Mouse (Mus musculus) lung, postnatal 0 days (tissue): ENCODE results near the gene Blm. TPM values are rescaled to one million over a fixed set of nuclear protein-coding genes. Genes with fewer than 3 reads are reported as not detected.
A peak's percentile ranks its signal among the peaks of the same experiment; 100 is the strongest.

Experiments
- ATAC-seq: fragments of 200-750 bp; cut with Nextera tagmentation; 2 replicates; pipeline ENCODE4 v1.8.0; 2017; ENCODE audit warnings: moderate library complexity
- DNase-seq: peaks from one replicate; pipeline ENCODE4 v3.0.0-alpha.2; 2016; ENCODE audit warnings: low spot score
- H3K27ac ChIP-seq: fragments of 300-500 bp; sonication (generic); 2 replicates; pipeline ENCODE4 v1.5.1; 2014; ENCODE audit warnings: antibody characterized with exemption, mild to moderate bottlenecking, low read length, mixed read lengths
- H3K27me3 ChIP-seq: fragments of 300-500 bp; sonication (generic); replicated peaks from 2 replicates; pipeline ENCODE4 v1.6.1; 2014; ENCODE audit warnings: low read length, mixed read lengths; ENCODE audit not compliant: insufficient read depth
- H3K36me3 ChIP-seq: fragments of 300-500 bp; sonication (generic); 2 replicates; pipeline ENCODE4 v1.6.1; 2014; ENCODE audit warnings: low read length, mixed read lengths; ENCODE audit not compliant: insufficient read depth
- H3K4me1 ChIP-seq: fragments of 300-500 bp; sonication (generic); 2 replicates; pipeline ENCODE4 v1.6.1; 2014; ENCODE audit warnings: antibody characterized with exemption, low read depth, low read length, mixed read lengths; ENCODE audit not compliant: insufficient read depth
- H3K4me2 ChIP-seq: fragments of 300-500 bp; sonication (generic); replicated peaks from 2 replicates; pipeline ENCODE4 v1.6.1; 2014; ENCODE audit warnings: low read depth, mild to moderate bottlenecking, low read length, moderate library complexity, mixed read lengths
- H3K4me3 ChIP-seq: fragments of 300-500 bp; sonication (generic); 2 replicates; pipeline ENCODE4 v1.5.1; 2014; ENCODE audit warnings: low read depth, low read length
- H3K9ac ChIP-seq: fragments of 300-500 bp; sonication (generic); replicated peaks from 2 replicates; pipeline ENCODE4 v1.6.1; 2014; ENCODE audit warnings: low read depth, mild to moderate bottlenecking
- H3K9me3 ChIP-seq: fragments of 300-500 bp; sonication (generic); 2 replicates; pipeline ENCODE4 v1.6.1; 2016; ENCODE audit warnings: low read length, mixed read lengths
- CTCF ChIP-seq: IDR thresholded peaks from 2 replicates; pipeline ENCODE4 v1.5.1; 2016; ENCODE audit warnings: antibody characterized with exemption, mild to moderate bottlenecking
- EP300 ChIP-seq: IDR thresholded peaks from 2 replicates; pipeline ENCODE4 v1.6.1; 2016; ENCODE audit warnings: antibody characterized with exemption, mild to moderate bottlenecking, control low read depth
- WGBS: fragments of 180-500 bp; shearing (Covaris S2); extraction: QIAGEN DNeasy Blood & Tissue Kit; methylation state at CpG from one replicate; pipeline ENCODE4 v1.1.7; 2014; 5-methylcytosine and 5-hydroxymethylcytosine counted together
- polyA plus RNA-seq: library from polyadenylated mRNA; unstranded; fragments of >200 nt; fragmentation: Nextera tagmentation; extraction: Ambion mirVana; gene quantifications from 2 replicates; pipeline ENCODE4 v1.2.1, GENCODE M21; 2015

Blm gene
- polyA plus RNA-seq, 1 experiment from 2014 or later, result 2.4 TPM

- Histone ChIP-seq H3K27ac (no peak overlapping the region), H3K27me3 (no peaks in the 10 kb centered on the region), H3K36me3 (no peaks in the 10 kb centered on the region), H3K4me3 (no peak overlapping the region), H3K9me3 (no peaks in the 10 kb centered on the region), H3K9ac (no peak overlapping the region), H3K4me1 (no peaks in the 10 kb centered on the region; the same call in 1 of the 2 replicates), H3K4me2 (no peak overlapping the region)
- no peak for DNase-seq
- no peak for ATAC-seq
- TF ChIP-seq CTCF, result no peak
- no peak for TF ChIP-seq EP300
- 89% methylated on average over 4 of the region's 4 CpGs for WGBS
Measured at GRCm38 (mm10) chr7:80557161-80557560, 22.2 kb upstream of the Blm start.

GRCm38 (mm10) chr7:80556166-80556565, 21.2 kb upstream of the Blm start:
- DNase-seq, result peak; percentile 25
- no peak for ATAC-seq
- Histone ChIP-seq H3K4me3 (no peak overlapping the region), H3K36me3 (no peaks in the 10 kb centered on the region), H3K9ac (no peak overlapping the region), H3K4me2 (no peak overlapping the region), H3K9me3 (no peaks in the 10 kb centered on the region), H3K27ac (no peak overlapping the region), H3K27me3 (no peaks in the 10 kb centered on the region), H3K4me1 (no peaks in the 10 kb centered on the region; the same call in 1 of the 2 replicates)
- WGBS, result 58% methylated on average over 3 of the region's 3 CpGs
- TF ChIP-seq CTCF (no peak), EP300 (no peak)

GRCm38 (mm10) chr7:80555146-80555545, 20.2 kb upstream of the Blm start:
- H3K9me3 ChIP-seq, result no peaks in the 10 kb centered on the region
- H3K36me3 ChIP-seq, result no peaks in the 10 kb centered on the region
- ATAC-seq (no peak), DNase-seq (no peak)
- H3K27me3 ChIP-seq, result no peaks in the 10 kb centered on the region
- peak overlapping the region; percentile 11; the same call in 1 of the 2 replicates for H3K4me2 ChIP-seq
- peak overlapping the region; percentile 82; the same call in 1 of the 2 replicates for H3K27ac ChIP-seq
- no peak overlapping the region for H3K9ac ChIP-seq
- peak; percentile 48 for TF ChIP-seq CTCF
- TF ChIP-seq EP300, result no peak
- H3K4me1 ChIP-seq, result no peaks in the 10 kb centered on the region; the same call in 1 of the 2 replicates
- no peak overlapping the region for H3K4me3 ChIP-seq
- 69% methylated on average over 3 of the region's 3 CpGs for WGBS

- peak; percentile 81 for ATAC-seq
- Histone ChIP-seq H3K9ac (no peak overlapping the region), H3K4me1 (no peaks in the 10 kb centered on the region; the same call in 1 of the 2 replicates), H3K4me3 (no peak overlapping the region), H3K9me3 (no peaks in the 10 kb centered on the region), H3K27ac (peak overlapping the region; percentile 82), H3K4me2 (peak overlapping the region; percentile 11; the same call in 1 of the 2 replicates), H3K36me3 (no peaks in the 10 kb centered on the region), H3K27me3 (no peaks in the 10 kb centered on the region)
- WGBS, result 36% methylated on average over 22 of the region's 22 CpGs
- peak; percentile 66 for DNase-seq
- no peak for TF ChIP-seq EP300
- TF ChIP-seq CTCF, result no peak
Measured at GRCm38 (mm10) chr7:80554180-80555021, 19.5 kb upstream of the Blm start.

- no peak overlapping the region for H3K27ac ChIP-seq
- 77% methylated on average over 7 of the region's 7 CpGs for WGBS
- TF ChIP-seq CTCF (no peak), EP300 (no peak)
- DNase-seq, result no peak
- H3K9me3 ChIP-seq, result no peaks in the 10 kb centered on the region
- H3K27me3 ChIP-seq, result no peaks in the 10 kb centered on the region
- no peak overlapping the region for H3K4me3 ChIP-seq
- H3K9ac ChIP-seq, result no peak overlapping the region
- H3K4me2 ChIP-seq, result no peak overlapping the region
- no peaks in the 10 kb centered on the region for H3K36me3 ChIP-seq
- H3K4me1 ChIP-seq, result no peaks in the 10 kb centered on the region
- ATAC-seq, result no peak
Measured at GRCm38 (mm10) chr7:80548513-80549260, 13.8 kb upstream of the Blm start.

- H3K4me3 ChIP-seq, result no peak overlapping the region
Measured at GRCm38 (mm10) chr7:80542139-80542831, 7.4 kb upstream of the Blm start.

More at GRCm38 (mm10) chr7:80542139-80542831, 7.4 kb upstream of the Blm start:
- no peak overlapping the region for H3K9ac ChIP-seq
- WGBS, result 71% methylated on average over 7 of the region's 7 CpGs
- no peaks in the 10 kb centered on the region for H3K36me3 ChIP-seq
- no peaks in the 10 kb centered on the region for H3K27me3 ChIP-seq
- TF ChIP-seq CTCF (no peak), EP300 (no peak)
- ATAC-seq (no peak), DNase-seq (no peak)
- H3K4me2 ChIP-seq, result no peak overlapping the region
- H3K27ac ChIP-seq, result no peak overlapping the region
- no peaks in the 10 kb centered on the region for H3K9me3 ChIP-seq
- H3K4me1 ChIP-seq, result no peaks in the 10 kb centered on the region
